Mouse (Mus musculus) G1E-ER4 (cell line): ENCODE results near the gene 4930503B20Rik. TPM values are rescaled to one million over a fixed set of nuclear protein-coding genes. Genes with fewer than 3 reads are reported as not detected.
A peak's percentile ranks its signal among the peaks of the same experiment; 100 is the strongest.

Experiments used
- GATA1 ChIP-seq: IDR thresholded peaks from one replicate; pipeline ENCODE4 v1.8.0; 2012; ENCODE audit warnings: low read length, inconsistent platforms
- polyA plus RNA-seq: library from polyadenylated mRNA; stranded (reverse); fragments of >175 nt; gene quantifications from 2 replicates; pipeline ENCODE4 v1.2.3, GENCODE M21; 2012

Gene 4930503B20Rik
- polyA plus RNA-seq, 1 experiment: not detected

DNA sequence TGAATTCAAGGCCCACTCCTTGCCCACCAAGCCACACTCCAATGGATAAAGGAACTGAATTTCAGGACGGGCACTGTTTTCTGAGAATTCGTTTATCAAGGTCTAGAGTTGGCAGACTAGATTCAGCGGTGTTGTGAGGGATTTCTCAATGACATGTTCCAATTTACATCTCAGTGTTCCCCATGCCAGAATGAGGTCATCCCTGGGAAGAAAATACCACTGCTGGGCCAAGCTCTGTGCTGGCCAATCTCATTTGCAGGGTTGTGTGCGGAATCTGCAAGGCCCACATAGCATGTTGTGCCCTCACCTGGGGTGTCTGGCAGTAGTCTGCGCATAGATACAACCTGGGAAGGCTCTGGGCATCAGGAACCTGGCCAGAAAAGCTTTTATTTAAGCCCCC, 8.2 kb upstream of the 4930503B20Rik start:
- TF ChIP-seq GATA1: no peak

DNA sequence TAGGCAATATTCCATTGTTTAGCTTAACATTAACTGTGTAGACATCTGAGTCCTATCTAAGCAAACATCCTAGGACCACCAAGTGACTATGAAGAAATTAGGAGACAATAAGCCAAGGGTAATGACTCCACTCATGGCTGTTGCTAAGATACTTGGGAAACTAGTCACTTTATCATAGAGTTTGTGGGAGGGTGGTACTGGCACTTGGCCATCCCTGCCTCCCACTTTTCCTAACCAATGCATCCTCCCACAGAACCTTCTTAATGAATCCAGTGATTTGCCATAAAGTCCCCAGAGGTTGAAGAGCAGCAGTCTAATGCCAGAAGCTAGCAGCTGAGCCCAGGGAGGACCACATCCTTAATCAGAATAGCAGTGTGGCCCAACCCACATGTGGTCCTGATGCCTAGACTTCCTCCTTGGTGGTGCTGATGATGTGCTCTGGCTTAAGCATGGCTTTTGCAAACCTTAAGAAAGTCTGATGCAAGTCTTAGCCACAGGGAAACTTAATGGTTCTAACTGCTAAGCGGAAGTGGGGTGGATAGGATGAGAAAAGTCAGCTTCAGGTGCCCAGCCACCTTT, 7.0 kb upstream of the 4930503B20Rik start:
- no peak for TF ChIP-seq GATA1

DNA sequence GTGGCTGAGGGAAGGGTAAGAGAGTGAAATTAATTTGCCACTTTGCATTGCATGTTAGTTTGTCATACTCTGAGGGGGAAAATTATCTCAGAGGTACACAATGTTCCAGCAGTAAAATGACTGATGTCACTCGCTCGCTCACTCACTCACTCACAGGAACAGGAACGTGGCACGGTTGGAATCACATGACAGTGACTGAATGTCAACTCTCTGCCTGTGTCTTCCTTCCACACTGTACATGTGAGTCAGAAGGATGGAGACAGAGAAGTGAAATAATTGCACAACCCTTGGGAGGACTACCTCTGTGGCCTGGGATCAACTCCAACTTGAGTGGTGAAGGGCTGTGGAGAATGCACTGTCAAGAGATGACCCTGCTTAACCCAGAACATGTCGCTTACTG, 6.3 kb upstream of the 4930503B20Rik start:
- TF ChIP-seq GATA1: no peak

DNA sequence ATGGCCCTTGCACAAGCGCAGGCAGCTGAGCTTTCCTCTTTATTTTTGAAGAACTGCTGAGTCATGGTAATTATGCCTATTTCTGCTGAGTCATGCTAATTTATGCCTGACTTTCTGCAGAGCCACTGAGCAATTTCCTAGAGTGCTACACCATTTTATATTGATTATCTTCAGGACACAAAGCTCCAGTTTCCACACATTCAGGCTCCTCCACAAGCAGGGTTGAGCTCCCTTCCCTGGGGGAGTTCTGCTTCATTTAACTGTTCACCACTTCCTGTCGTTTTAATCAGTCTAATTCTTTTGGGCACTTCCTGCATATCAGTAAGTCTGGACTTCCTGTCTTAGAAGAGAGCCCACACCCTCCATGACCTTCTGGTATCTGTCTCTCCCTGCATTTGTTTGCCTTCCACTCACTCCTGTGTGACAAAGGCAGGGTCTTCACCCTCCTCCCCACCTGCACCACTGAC, 4.0 kb upstream of the 4930503B20Rik start:
- peak; percentile 62 for TF ChIP-seq GATA1

DNA sequence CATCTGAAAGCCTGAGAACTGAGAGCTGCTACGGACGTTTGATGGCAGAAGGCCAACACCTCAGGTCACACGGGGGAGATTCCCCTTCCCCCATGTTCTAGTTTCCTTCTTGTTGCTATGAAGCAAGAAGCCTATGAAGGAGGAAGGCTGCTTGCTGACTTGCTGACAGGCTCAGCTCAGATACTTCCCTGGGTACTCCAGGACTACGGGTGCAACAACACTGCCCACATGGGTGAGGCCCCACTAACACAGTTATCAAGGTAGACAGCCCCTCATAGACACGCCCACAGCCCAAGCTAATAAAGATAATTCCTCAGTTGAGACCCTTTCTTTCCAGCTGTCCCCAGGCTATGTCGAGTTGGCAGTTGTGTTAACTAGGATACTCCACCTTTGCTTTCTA, 2.6 kb upstream of the 4930503B20Rik start:
- no peak for TF ChIP-seq GATA1

DNA sequence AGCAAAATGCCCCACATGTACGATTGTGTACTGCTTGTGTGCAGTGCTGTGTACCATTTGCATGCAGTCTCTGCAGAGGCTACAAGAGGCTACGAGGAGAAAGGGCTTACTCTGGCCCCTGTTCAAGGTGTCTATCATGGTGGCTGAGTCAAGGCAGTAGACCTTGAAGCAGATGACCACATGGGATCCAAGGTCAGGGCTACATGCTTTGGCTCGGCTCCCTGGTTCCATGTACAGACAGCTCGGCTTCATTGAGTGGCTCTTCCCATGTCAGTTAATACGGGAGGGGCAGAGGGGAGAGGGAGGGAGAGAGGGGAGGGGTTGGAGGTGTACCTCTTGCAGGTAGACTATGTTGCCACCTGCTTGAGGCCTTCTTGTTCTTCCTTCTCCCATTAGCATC, 1.3 kb upstream of the 4930503B20Rik start:
- TF ChIP-seq GATA1: no peak

DNA sequence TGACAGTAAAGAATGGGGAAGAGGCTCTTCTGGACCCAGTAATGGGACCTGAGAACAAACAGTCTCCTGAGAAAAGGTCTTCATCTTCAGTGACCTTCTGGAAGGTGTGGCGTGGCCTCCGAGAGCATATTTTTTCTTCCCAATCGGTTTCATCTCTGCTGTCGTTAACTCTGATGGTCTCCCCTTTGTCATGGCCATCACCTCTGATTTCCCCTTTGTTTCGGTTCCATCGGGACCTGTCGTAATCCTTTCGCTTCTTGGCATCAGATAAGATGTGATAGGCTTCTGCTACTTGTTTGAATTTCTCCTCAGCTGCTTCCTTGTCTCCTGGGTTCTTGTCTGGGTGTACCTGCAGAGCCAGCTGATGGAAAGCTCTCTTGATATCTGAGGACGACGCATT, 401 bp downstream of the 4930503B20Rik start:
- TF ChIP-seq GATA1: no peak

DNA sequence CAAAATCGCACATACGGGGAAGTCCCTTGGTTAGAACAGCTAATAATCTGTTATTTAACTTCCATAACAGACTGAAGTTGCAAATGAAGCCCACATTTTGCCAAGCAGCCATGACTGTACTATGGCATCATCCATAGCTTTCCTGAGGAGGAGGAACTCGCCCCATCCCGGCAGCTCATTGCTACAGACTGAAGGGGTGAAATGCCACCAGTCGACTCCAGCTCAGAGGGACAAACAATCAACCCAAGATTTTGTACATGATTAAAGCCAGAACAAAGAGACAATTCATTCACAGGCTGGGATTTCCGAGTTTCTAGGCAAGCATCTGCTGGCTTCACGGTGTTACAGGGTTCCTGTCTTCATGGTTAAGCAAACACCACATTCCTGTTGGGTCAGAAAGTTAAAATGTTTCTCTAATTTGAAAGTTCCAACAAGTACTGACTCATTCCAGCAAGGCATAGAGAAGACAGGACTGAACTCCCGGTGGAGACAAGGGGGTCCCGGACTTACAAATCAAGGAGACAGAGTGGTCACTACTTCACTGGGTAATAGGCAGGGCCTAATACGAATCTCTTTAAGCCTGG, 1.7 kb downstream of the 4930503B20Rik start:
- TF ChIP-seq GATA1: no peak

DNA sequence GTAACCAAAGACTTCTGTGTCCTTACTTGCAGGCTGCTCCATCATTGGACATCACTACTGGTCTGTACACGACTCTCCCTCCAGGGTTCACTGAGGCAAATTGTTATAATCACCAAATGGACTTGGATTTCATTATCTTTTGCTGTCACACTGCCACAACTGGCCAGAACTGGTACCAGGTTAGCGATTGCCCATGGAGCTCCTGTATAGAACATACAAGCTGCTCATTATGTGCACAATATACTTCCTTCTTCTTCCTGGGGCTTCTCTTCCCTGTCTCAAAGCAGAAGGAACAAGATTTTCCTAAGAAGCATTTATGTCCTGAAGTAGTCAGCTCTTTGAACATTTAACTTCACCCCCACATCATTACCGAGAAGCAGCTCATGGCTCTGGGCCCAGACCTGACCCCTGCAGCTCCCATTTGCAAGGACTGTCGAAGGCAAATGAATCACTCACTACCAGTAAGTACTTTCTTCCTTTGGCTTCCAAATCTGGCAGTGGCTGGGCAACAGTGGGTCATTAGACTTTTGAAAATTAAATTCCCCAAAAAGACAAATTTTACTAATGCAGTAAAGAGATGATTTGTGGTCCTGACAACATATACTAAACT, 9.2 kb downstream of the 4930503B20Rik start:
- no peak for TF ChIP-seq GATA1

DNA sequence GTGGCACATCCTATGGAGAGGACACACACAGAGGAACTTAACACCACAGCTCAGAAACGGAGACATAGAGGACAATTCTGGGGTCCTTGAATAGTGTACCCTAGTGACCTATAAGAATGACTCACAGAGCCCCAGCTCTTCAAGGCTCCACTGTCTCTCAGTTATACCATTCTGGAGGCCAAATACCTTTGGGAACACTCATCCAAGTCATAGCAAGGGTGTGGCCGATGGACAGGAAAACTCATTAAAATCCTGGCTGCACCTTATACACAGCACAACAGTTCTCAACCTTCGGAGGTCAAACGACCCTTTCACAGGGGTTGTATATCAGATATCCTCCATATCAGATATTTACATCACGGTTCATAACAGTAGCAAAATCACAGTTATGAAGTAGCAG, 18.6 kb downstream of the 4930503B20Rik start:
- no peak for TF ChIP-seq GATA1

DNA sequence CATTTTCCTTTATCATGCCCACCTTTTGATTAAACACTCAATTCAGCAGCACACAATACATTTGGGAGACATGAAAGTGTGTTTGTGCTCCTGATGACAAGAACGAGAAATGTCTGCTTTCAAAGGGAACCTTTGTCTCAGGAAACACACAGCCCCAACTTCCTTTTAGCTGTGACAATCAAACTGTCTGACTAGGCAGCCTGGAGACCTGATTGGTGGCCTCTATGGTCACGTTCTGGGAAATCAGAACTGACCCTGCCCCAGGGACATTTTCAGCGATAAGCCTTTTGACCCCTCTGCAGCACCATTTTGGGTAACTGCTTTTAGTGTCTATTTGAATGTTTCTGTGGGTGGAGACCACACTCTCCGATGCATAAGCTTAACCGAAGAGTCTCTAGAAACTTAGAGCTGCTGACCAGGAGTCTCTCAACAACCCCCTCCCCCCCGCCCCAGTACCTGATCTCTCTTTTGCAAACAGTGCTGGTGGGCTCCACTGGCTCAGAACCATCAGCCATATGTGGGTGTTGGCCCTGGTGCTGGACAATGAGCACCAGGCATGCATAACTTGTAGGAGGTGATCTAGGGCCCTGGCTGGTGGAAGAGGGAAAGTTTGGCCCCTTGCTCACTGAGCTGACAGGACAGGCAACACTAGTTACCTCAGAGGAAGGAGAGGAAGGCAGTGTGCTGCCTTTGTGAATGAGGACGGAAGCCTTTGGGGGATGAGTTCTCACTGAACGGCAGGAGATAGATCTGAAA, 22.7 kb downstream of the 4930503B20Rik start:
- TF ChIP-seq GATA1: no peak

DNA sequence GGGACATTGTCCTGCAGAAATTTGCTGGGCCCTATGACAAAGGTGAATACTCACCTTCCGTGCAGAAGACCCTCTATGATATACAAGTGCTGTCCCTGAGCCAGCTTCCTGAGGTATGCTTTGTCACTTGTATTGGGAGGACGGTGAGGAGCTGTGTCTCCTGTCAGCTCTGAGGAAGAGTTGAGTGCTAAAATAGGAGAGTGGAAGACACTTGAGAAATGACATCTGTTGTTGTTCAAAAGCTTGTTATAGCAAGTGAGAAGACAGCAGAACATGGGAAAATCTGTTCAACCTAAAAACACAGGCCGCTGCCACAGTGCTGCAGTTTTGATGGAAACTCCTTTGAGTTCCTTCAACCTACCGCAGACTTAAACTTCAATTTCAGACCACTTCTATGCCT, 25.4 kb downstream of the 4930503B20Rik start:
- TF ChIP-seq GATA1: no peak

DNA sequence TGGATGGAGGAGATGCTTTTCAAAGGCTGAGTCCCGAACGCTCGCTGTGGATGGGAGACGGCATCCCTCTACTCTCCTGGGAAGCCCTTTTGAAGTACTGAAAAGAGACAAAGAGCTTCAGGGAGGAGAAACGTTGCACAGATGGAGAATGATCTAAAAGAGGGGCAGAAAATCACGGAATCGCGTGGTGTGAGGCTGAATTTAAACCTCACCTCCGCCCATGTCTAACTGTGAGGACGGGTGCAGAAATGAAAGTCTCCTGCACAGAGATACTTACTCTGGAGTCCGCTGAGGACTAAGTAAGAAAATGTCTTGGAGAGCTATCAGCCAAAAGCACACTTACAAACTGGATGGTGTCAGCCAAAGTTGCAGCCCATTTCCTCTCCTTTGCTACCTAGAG, 29.2 kb downstream of the 4930503B20Rik start:
- no peak for TF ChIP-seq GATA1

DNA sequence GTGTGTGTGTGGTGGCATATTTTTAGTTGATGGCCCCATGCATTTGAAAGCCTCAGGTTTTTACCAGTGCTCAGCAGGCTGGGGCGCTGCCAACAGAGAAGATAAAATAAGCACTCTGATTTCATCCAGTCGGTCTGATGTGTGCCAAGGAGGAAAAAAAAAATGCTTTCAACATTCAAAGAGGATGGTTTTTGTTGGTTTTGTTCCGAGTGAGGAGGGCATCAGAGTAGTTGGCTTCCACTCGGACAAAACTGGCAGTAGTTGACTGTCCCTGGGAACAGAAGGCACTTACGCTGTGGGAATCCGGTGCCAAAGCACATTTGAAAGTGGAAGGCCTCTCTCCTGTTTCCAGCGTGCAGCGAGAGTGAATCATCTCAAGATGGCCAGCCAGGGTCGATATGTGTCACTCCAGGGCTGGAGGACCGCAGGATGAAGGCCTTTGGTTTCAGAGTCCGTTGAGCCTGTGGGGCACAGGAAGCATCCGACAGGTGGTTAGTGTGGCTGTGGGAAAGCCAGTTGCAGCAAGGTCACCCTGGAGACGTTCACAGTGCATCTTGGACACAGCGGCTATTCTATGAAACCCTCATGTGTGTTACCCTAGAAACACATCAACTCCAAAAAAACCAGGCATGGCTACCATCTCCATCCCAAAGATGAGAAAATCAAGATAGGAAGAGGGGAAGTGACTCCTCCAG, 30.4 kb downstream of the 4930503B20Rik start:
- TF ChIP-seq GATA1: no peak

DNA sequence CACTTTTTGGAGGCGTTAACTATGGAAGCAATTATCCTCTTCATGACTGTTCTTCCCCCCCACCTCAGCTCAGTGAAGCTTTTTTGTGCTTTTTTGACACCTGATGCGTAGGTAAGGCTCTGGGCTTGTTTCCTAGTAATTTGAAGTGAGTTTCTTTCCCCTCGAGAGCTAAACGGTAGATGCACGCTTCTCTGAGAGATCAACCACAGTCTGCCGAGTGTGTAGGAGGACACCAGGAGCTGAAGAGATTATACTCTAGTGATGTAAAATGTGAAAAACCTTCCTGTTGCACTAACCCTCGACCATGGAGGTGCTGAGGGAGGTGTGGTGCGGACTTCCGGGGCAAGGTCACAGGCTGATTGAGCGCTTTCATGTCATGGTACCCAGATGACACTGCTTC, 31.0 kb downstream of the 4930503B20Rik start:
- no peak for TF ChIP-seq GATA1

DNA sequence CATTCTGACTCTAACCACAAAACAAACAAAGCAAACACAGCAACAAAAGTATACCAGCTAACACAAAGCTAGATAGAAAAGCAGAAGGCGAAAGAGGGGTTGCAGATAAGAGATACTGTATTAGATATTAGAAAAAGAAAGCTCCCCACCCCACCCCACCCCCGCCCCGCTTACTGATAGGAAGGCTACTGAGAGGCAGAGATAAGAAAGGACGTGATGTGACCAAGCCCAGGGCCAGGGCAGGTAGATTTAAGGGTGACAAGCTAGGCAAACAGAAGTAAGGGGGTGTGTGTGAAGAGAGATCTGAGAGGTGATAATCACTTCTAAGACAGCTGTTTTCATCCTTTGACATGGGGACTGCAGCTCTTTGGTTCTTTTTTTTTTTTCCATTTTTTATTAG, 32.8 kb downstream of the 4930503B20Rik start:
- no peak for TF ChIP-seq GATA1
